Mouse (Mus musculus) embryonic facial prominence, embryonic 13.5 days (tissue): Measurements from ENCODE around the gene Eri3. TPM values are rescaled to one million over a fixed set of nuclear protein-coding genes. Genes with fewer than 3 reads are reported as not detected.

ENCODE experiments used
- ATAC-seq: fragments of 200-750 bp; cut with Nextera tagmentation; 2 replicates; pipeline ENCODE4 v1.8.0; 2017; ENCODE audit warnings: low read depth; ENCODE audit not compliant: insufficient number of reproducible peaks, insufficient read depth, low FRiP score, low TSS enrichment
- H3K27ac ChIP-seq: fragments of 300-500 bp; sonication (generic); 2 replicates; pipeline ENCODE4 v1.5.1; 2015; ENCODE audit warnings: moderate library complexity, mild to moderate bottlenecking, inconsistent platforms
- H3K27me3 ChIP-seq: fragments of 300-500 bp; sonication (generic); 2 replicates; pipeline ENCODE4 v1.6.1; 2015; ENCODE audit warnings: mild to moderate bottlenecking, inconsistent platforms
- H3K36me3 ChIP-seq: fragments of 300-500 bp; sonication (generic); 2 replicates; pipeline ENCODE4 v1.6.1; 2015; ENCODE audit warnings: mild to moderate bottlenecking, inconsistent platforms
- H3K4me1 ChIP-seq: fragments of 300-500 bp; sonication (generic); 2 replicates; pipeline ENCODE4 v1.6.1; 2015; ENCODE audit warnings: inconsistent platforms
- H3K4me2 ChIP-seq: fragments of 300-500 bp; sonication (generic); 2 replicates; pipeline ENCODE4 v1.6.1; 2015; ENCODE audit warnings: moderate library complexity, mild to moderate bottlenecking, inconsistent platforms
- H3K4me3 ChIP-seq: fragments of 300-500 bp; sonication (generic); 2 replicates; pipeline ENCODE4 v1.5.1; 2015; ENCODE audit warnings: mild to moderate bottlenecking, inconsistent platforms
- H3K9ac ChIP-seq: fragments of 300-500 bp; sonication (generic); 2 replicates; pipeline ENCODE4 v1.6.1; 2015; ENCODE audit warnings: mild to moderate bottlenecking, inconsistent platforms
- H3K9me3 ChIP-seq: fragments of 300-500 bp; sonication (generic); 2 replicates; pipeline ENCODE4 v1.6.1; 2016; ENCODE audit warnings: inconsistent platforms
- WGBS: fragments of 180-500 bp; shearing (Covaris S2); methylation state at CpG from one replicate; pipeline ENCODE4 v1.1.7; 2015; ENCODE audit warnings: mixed read lengths; 5-methylcytosine and 5-hydroxymethylcytosine counted together
- polyA plus RNA-seq: library from polyadenylated mRNA; unstranded; fragments of >200 nt; fragmentation: Nextera tagmentation; extraction: Ambion mirVana; gene quantifications from 2 replicates; pipeline ENCODE4 v1.2.1, GENCODE M21; 2015

Eri3 gene
- polyA plus RNA-seq, 1 experiment from 2014 or later = 168 TPM

DNA sequence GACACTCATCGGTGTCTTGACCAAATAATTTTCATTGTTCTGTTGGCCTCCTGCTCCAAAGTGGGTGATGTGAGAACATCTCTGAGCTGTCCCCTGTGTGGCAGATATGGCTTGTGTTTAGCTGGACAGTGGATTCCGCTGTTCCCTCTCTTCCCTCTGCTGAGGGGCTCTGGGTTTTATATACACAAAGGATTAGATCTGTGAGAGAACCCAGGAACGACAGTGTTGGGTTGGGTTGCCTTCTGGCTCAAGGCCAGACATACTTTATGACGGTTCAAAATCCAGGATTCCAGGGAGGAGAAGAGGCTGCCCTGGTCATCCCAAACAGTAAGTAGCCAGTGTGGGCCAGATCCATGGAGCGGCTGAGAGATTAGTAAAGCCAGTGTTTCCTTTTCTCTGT is 83.4 kb downstream of the Eri3 start:
- Histone ChIP-seq H3K9me3 (no peaks in the 10 kb centered on the region), H3K36me3 (peaks cover 32% of the 10 kb centered on the region), H3K4me3 (no peak overlapping the region), H3K27me3 (no peaks in the 10 kb centered on the region), H3K4me2 (no peak overlapping the region), H3K9ac (no peak overlapping the region), H3K4me1 (no peaks in the 10 kb centered on the region), H3K27ac (no peak overlapping the region)
- WGBS = 73% methylated on average over 5 of the region's 5 CpGs
- ATAC-seq = no peak

DNA sequence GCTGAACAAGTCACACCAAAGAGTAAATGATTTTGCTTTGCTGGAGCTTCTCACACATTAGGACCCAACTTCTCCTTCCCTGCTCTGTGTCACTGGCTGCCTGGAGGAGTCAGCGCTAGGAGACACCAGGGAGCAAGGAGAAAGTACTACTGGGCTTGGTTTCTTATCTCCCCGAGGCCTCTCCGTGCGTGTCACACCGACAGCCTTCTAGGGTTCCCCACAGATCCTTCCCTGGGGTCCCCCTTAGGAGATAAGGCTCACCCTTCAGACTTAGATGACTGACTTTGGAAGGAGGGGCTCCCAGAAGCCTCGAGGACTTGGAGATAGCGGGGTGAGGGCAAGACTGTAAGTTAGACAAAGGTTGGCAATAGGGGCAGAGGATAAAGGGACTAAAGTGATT is 84.5 kb downstream of the Eri3 start:
- H3K4me3 ChIP-seq = no peak overlapping the region
- no peaks in the 10 kb centered on the region for H3K4me1 ChIP-seq
- H3K9ac ChIP-seq = no peak overlapping the region
- H3K4me2 ChIP-seq = no peak overlapping the region
- H3K36me3 ChIP-seq = peaks cover 29% of the 10 kb centered on the region
- no peaks in the 10 kb centered on the region for H3K27me3 ChIP-seq
- no peak overlapping the region for H3K27ac ChIP-seq
- no peak for ATAC-seq
- WGBS = 92% methylated on average over 7 of the region's 7 CpGs
- no peaks in the 10 kb centered on the region for H3K9me3 ChIP-seq

DNA sequence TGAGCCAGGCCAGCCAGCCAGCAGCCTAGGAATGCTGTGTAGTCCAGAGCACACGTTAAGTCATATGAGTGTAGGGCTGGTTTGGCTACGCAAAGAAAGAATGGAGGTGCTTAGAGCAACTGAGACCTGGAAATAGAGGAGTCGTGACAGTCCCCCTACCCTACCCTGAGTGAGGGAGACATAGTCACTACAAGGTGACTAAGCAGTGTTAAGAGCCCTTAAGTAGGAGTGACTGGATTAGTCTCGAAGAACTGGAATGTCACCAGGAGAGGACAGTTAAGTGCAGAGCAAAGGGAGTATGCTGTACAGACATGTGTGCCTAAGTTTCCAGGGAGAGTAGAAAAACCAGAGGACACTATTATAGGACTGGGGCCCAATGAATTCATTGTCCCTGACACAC is 86.0 kb downstream of the Eri3 start:
- whole genome bisulfite sequencing = 81% methylated on average over 4 of the region's 4 CpGs
- no peaks in the 10 kb centered on the region for H3K9me3 ChIP-seq
- peaks cover 35% of the 10 kb centered on the region for H3K36me3 ChIP-seq

DNA sequence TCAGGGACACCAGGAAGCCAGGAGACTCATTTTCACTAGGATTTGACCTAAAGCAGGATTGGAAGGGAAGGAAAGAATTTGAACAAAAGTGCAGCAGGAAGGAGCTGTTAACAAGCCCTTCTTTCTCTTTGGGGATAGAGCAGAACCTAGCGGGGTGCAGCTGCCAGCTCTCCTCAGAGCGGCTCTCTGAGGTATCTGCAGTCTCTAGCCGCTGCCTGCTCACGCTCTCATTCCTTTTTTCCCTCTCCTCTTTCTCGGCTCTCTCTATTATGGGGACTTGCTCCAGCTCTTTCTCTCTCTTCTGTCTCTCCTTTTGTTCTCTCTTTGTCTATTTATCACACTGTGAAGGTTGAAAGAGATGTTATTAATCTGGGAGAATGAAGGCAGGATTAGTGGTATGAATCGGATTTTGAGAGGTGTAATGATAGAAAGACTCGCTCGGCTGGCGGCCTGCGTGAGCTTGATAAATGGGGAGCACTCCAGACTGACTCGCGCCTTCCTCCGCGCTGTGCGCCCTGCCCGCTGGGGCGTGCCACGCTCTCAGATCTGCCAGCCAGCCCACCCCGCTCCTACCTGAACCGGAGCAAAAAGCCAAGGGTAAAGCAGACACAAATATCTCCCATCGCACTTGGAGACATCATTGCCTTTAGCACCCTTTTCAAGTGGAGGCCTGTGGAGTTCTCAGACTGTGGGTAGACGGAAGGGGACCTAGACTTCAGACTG is 86.9 kb downstream of the Eri3 start:
- 72% methylated on average over 22 of the region's 22 CpGs for WGBS
- no peak overlapping the region for H3K4me3 ChIP-seq
- no peak overlapping the region for H3K9ac ChIP-seq
- ATAC-seq = no peak
- H3K36me3 ChIP-seq = peaks cover 35% of the 10 kb centered on the region
- H3K9me3 ChIP-seq = no peaks in the 10 kb centered on the region
- 0 out of 2 replicates have a peak, but pooled peaks cover 2% of the 10 kb centered on the region for H3K4me1 ChIP-seq
- H3K27ac ChIP-seq = no peak overlapping the region
- H3K4me2 ChIP-seq = no peak overlapping the region
- H3K27me3 ChIP-seq = no peaks in the 10 kb centered on the region

More for the DNA sequence above, 86.0 kb downstream of the Eri3 start:
- Histone ChIP-seq H3K9ac (no peak overlapping the region), H3K27ac (no peak overlapping the region), H3K4me2 (no peak overlapping the region), H3K4me3 (no peak overlapping the region), H3K27me3 (no peaks in the 10 kb centered on the region), H3K4me1 (no peaks in the 10 kb centered on the region)
- ATAC-seq = no peak

DNA sequence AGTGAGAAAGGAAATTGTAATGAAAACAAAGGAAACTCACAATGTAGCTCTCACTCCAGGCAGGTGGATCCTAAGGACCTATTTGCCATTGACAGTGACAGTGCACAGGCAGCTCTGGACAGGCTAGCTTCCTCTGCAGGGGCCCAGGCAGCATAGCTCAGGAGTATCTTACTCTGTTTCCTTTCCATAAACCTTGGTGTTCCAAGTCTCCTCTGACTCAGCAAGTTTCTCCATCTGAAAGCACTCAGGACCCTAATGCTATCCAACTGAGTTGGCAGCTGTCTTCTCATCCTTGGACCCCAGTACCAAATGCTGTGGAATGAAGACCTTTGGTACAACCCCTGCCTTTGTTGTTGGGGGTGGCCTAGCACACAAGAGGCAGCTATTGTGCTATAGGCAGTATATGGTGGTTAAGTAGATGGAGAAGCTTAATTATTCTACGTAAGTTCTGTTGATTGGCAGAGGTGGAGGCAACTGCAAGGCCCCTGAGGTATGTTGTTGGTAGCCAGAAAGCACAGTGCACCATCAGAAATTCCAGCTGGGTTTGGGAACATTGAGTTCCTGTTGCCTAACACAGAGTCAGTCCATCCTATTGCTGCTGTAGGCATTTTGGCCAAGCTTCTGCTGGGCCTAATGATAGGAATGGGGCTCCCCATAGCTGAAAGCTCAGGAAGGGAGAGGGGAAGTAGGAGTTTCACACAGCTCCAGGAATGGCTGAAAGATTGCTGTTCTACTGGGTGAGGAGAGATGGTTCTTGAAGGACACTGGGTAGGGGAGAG is 90.9 kb downstream of the Eri3 start:
- H3K4me1 ChIP-seq = peaks cover 9% of the 10 kb centered on the region; the same call in 1 of the 2 replicates
- H3K27ac ChIP-seq = no peak overlapping the region
- 95% methylated on average over 1 of the region's 1 CpGs for WGBS
- H3K9ac ChIP-seq = no peak overlapping the region
- no peaks in the 10 kb centered on the region for H3K27me3 ChIP-seq
- no peak overlapping the region for H3K4me3 ChIP-seq
- no peaks in the 10 kb centered on the region for H3K9me3 ChIP-seq
- peaks cover 28% of the 10 kb centered on the region for H3K36me3 ChIP-seq
- no peak overlapping the region for H3K4me2 ChIP-seq
- ATAC-seq = no peak

DNA sequence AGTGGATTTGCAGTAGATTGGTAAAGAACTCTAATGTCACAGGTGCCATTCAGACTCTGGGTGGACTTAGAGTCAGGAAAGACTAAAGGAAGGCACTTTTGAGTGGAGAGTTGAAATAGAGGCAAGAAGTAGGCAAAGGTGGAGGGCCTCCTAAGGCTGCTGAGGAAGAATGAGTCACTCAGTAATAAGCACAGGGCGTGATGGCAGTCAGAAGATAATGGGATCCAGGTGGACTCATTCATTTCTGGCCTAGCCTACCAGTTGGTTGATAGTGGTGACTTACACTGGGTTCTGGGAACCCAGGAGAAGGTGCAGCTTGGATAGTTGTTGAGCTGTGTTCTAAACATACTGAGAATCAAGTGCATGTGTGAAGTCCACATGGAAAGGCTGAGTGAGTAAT is 91.6 kb downstream of the Eri3 start:
- Histone ChIP-seq H3K4me2 (no peak overlapping the region), H3K9me3 (no peaks in the 10 kb centered on the region), H3K4me1 (peaks cover 16% of the 10 kb centered on the region), H3K27me3 (no peaks in the 10 kb centered on the region), H3K4me3 (no peak overlapping the region), H3K27ac (no peak overlapping the region), H3K36me3 (peaks cover 29% of the 10 kb centered on the region), H3K9ac (no peak overlapping the region)
- no peak for ATAC-seq
- 60% methylated on average over 1 of the region's 1 CpGs for WGBS

DNA sequence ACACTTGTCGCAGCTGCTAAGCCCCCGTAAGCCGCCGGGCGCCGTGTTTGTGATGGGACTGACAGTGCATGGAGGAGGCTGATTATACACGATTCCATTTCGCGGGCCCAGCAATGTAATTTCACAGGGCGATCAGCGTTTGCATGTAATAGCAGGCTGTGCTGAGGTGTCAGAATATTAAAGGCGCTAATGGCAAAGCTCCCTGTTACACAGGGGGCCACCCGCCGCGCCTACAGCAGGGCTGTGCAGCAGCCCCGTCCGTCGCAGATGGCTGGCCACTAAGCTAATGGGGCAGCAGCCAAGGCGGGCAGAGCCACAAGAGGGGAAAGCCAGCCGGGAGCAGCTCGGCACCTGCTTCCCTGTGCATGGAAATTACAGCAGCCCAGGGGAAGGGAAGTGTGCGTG is 94.9 kb downstream of the Eri3 start:
- Histone ChIP-seq H3K27ac (no peak overlapping the region), H3K9me3 (no peaks in the 10 kb centered on the region), H3K4me2 (no peak overlapping the region), H3K36me3 (peaks cover 46% of the 10 kb centered on the region), H3K27me3 (no peaks in the 10 kb centered on the region), H3K4me3 (no peak overlapping the region), H3K4me1 (peaks cover 18% of the 10 kb centered on the region), H3K9ac (no peak overlapping the region)
- no peak for ATAC-seq
- 65% methylated on average over 22 of the region's 22 CpGs for WGBS

DNA sequence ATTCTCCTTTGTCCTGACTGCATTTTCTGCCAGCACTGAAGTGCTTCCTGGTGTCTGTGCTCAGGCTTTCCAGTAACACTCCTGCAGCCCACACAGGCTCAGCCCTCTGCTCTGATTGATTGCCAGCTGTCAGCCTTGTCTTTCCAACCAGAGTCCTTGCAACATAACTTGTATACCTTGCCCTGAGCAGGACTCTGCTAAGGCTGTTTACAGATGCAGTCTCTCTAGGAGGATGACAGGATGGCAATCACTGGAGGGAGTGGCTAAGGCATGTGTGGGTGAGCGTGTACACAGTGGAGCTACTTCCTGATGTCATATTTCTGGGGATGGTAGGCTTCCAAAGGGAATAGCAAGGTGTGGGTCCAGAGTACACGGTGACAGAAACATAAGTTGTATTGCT is 95.7 kb downstream of the Eri3 start:
- no peak for ATAC-seq
- Histone ChIP-seq H3K4me1 (peaks cover 18% of the 10 kb centered on the region), H3K9me3 (no peaks in the 10 kb centered on the region), H3K9ac (no peak overlapping the region), H3K27me3 (no peaks in the 10 kb centered on the region), H3K4me3 (no peak overlapping the region), H3K27ac (no peak overlapping the region), H3K4me2 (no peak overlapping the region), H3K36me3 (peaks cover 44% of the 10 kb centered on the region)
- WGBS = 72% methylated on average over 2 of the region's 2 CpGs

DNA sequence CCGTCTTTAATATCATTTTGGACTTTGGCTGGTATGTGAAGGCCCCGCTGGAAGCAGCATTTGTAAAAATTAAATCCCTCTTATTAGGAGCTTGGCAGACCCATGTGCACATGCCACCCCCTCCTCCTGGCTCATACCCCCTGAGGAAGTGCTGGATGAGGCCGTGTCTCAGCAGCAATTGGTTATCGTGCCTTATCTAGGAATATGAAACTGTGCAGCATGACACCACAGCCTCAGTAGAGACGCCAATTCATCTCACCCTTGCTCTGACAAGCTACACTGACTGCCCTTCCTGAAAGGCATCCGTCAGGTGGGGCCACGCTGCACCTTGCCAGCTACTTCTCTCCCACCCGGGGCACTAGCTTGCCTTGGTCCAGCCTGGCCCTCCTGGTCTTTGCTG is 96.3 kb downstream of the Eri3 start:
- 71% methylated on average over 8 of the region's 8 CpGs for WGBS
- H3K4me1 ChIP-seq = peaks cover 16% of the 10 kb centered on the region

DNA sequence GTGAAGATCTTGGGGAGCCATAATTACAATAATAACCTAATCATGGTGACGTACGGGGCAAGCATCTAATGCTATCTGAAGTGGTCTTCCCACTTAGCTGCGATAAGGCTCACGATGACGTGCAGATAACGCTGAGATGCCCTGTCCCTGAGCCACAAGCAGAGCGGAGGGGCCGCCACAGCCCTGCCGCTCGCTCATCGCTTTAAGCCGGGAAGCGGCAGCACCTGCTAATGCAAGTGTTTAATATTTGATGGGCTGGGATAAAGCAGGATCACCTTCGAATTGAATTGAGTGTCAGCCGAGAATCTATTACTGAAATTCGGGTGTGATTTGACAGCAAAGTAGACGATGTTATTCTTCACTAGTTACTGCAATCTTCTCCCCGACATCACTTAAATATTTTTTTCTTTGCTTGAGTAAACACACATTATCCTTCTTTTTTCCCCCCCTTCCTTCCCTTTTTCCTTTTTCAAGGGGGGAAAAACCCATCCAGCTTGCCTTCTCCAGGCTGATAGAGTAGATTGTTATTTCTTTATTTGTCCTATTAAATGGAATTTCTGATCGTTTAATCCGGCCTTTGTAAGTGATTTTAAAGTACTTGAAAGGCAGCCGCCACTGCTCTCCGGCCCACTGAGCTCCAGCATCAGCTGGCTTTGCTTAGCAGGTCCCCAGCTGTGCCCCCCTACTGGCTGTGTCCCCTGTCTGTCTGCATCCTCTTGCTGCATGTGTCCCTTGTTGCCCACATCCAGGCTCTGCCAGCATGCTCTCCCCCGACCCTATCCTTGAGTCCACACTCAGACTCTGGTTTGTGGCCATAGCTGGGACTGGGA is 97.0 kb downstream of the Eri3 start:
- Histone ChIP-seq H3K9ac (no peak overlapping the region), H3K27me3 (no peaks in the 10 kb centered on the region), H3K4me2 (no peak overlapping the region), H3K27ac (no peak overlapping the region; the same call in 1 of the 2 replicates), H3K9me3 (no peaks in the 10 kb centered on the region), H3K4me3 (no peak overlapping the region), H3K4me1 (peaks cover 16% of the 10 kb centered on the region), H3K36me3 (peaks cover 41% of the 10 kb centered on the region)
- 63% methylated on average over 23 of the region's 23 CpGs for WGBS
- no peak for ATAC-seq

More for the DNA sequence above, 96.3 kb downstream of the Eri3 start:
- Histone ChIP-seq H3K36me3 (peaks cover 39% of the 10 kb centered on the region), H3K4me2 (no peak overlapping the region), H3K9me3 (no peaks in the 10 kb centered on the region), H3K27me3 (no peaks in the 10 kb centered on the region), H3K9ac (no peak overlapping the region), H3K27ac (no peak overlapping the region; the same call in 1 of the 2 replicates), H3K4me3 (no peak overlapping the region)
- no peak for ATAC-seq

DNA sequence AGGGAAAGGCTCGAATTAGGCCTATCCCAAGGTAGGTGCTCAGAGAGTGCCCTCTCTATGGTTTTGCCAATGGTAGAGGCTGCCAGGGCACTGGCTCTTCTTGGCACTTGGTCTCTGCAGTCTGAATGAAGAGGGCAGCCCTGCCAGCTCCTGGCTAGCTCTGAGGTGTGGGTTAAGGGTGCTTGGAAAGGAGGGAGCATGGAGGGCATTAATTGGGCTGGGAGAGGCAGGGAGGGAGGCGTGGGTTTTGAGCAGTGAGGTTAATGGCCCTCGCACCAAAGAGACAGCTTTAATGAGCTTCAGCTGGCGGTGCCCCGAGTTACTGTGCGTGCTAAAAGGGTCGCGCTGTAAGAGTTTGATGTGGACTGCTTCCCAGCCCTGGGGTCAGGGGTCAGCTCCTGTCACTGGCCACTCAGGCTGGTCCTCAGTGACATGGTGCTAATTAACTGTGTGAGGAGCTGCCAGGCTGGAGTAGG is 101.5 kb downstream of the Eri3 start:
- Histone ChIP-seq H3K4me2 (no peak overlapping the region), H3K4me3 (no peak overlapping the region), H3K27me3 (no peaks in the 10 kb centered on the region), H3K36me3 (peaks cover 31% of the 10 kb centered on the region), H3K9me3 (no peaks in the 10 kb centered on the region), H3K9ac (no peak overlapping the region), H3K27ac (no peak overlapping the region), H3K4me1 (peaks cover 28% of the 10 kb centered on the region)
- 28% methylated on average over 8 of the region's 8 CpGs for WGBS
- ATAC-seq = no peak
